Mouse (Mus musculus) splenic B cell, adult 2 months (primary cell): ENCODE measurements around the gene Gabrr2.

ENCODE experiments used
- DNase-seq: peaks from one replicate; pipeline ENCODE4 v3.0.0-alpha.2; 2011; ENCODE audit warnings: low read depth, low spot score
- H3K27me3 ChIP-seq: 2 replicates; pipeline ENCODE4 v1.6.1; 2012; ENCODE audit warnings: mild to moderate bottlenecking, low read length, moderate library complexity, mixed read lengths; ENCODE audit not compliant: control insufficient read depth, poor library complexity, insufficient read depth, severe bottlenecking
- H3K36me3 ChIP-seq: 2 replicates; pipeline ENCODE4 v1.6.1; 2012; ENCODE audit warnings: mild to moderate bottlenecking, low read length, moderate library complexity, mixed read lengths; ENCODE audit not compliant: control insufficient read depth, poor library complexity, insufficient read depth, severe bottlenecking

Gabrr2 gene

GRCm38 (mm10) chr4:33062981-33063380, at the start of gene Gabrr2:
TSS of gene Gabrr2 (plus strand) at chr4:33062999.
- no peaks in the 10 kb centered on the region for H3K27me3 ChIP-seq
- H3K36me3 ChIP-seq: no peaks in the 10 kb centered on the region
- DNase-seq: no peak

GRCm38 (mm10) chr4:33018361-33018999, 44.3 kb upstream of the Gabrr2 start:
- DNase-seq: peak; percentile 93
- Histone ChIP-seq H3K36me3 (no peaks in the 10 kb centered on the region), H3K27me3 (no peaks in the 10 kb centered on the region)

- Histone ChIP-seq H3K36me3 (no peaks in the 10 kb centered on the region), H3K27me3 (no peaks in the 10 kb centered on the region)
- DNase-seq: peak; percentile 16
Measured at GRCm38 (mm10) chr4:33024420-33024819, 38.4 kb upstream of the Gabrr2 start.

- no peak for DNase-seq
- Histone ChIP-seq H3K36me3 (no peaks in the 10 kb centered on the region), H3K27me3 (no peaks in the 10 kb centered on the region)
Measured at GRCm38 (mm10) chr4:33029104-33029503, 33.7 kb upstream of the Gabrr2 start.

- no peak for DNase-seq
- Histone ChIP-seq H3K36me3 (no peaks in the 10 kb centered on the region), H3K27me3 (no peaks in the 10 kb centered on the region)
Measured at GRCm38 (mm10) chr4:33030264-33031194, 32.3 kb upstream of the Gabrr2 start.

- no peaks in the 10 kb centered on the region for H3K27me3 ChIP-seq
- peak; percentile 88 for DNase-seq
- no peaks in the 10 kb centered on the region for H3K36me3 ChIP-seq
Measured at GRCm38 (mm10) chr4:33031195-33031960, 31.4 kb upstream of the Gabrr2 start, which contains the start of gene Ube2j1. TSS of gene Ube2j1 (plus strand) at chr4:33031416.

GRCm38 (mm10) chr4:33032045-33032444, 30.8 kb upstream of the Gabrr2 start:
- Histone ChIP-seq H3K27me3 (no peaks in the 10 kb centered on the region), H3K36me3 (no peaks in the 10 kb centered on the region)
- peak; percentile 30 for DNase-seq

GRCm38 (mm10) chr4:33033515-33033914, 29.3 kb upstream of the Gabrr2 start:
- DNase-seq: no peak
- 0 out of 2 replicates have a peak, but pooled peaks cover 1% of the 10 kb centered on the region for H3K36me3 ChIP-seq
- no peaks in the 10 kb centered on the region for H3K27me3 ChIP-seq

- Histone ChIP-seq H3K36me3 (peaks cover 18% of the 10 kb centered on the region), H3K27me3 (no peaks in the 10 kb centered on the region)
- DNase-seq: no peak
Measured at GRCm38 (mm10) chr4:33039826-33040225, 23.0 kb upstream of the Gabrr2 start.

GRCm38 (mm10) chr4:33049601-33050000, 13.2 kb upstream of the Gabrr2 start:
- DNase-seq: no peak
- peaks cover 14% of the 10 kb centered on the region; the same call in 1 of the 2 replicates for H3K36me3 ChIP-seq
- no peaks in the 10 kb centered on the region for H3K27me3 ChIP-seq

GRCm38 (mm10) chr4:33052055-33052454, 10.7 kb upstream of the Gabrr2 start:
- no peaks in the 10 kb centered on the region for H3K27me3 ChIP-seq

GRCm38 (mm10) chr4:33052650-33053049, 10.1 kb upstream of the Gabrr2 start:
- peak; percentile 11 for DNase-seq
- Histone ChIP-seq H3K36me3 (peaks cover 10% of the 10 kb centered on the region; the same call in 1 of the 2 replicates), H3K27me3 (no peaks in the 10 kb centered on the region)

More at GRCm38 (mm10) chr4:33052055-33052454, 10.7 kb upstream of the Gabrr2 start:
- no peak for DNase-seq
- H3K36me3 ChIP-seq: peaks cover 10% of the 10 kb centered on the region; the same call in 1 of the 2 replicates

GRCm38 (mm10) chr4:33054426-33054825, 8.4 kb upstream of the Gabrr2 start:
- Histone ChIP-seq H3K27me3 (no peaks in the 10 kb centered on the region), H3K36me3 (peaks cover 7% of the 10 kb centered on the region; the same call in 1 of the 2 replicates)
- no peak for DNase-seq

GRCm38 (mm10) chr4:33056317-33056716, 6.5 kb upstream of the Gabrr2 start:
- DNase-seq: no peak
- H3K36me3 ChIP-seq: 0 out of 2 replicates have a peak, but pooled peaks cover 2% of the 10 kb centered on the region

More at GRCm38 (mm10) chr4:33056317-33056716, 6.5 kb upstream of the Gabrr2 start:
- H3K27me3 ChIP-seq: no peaks in the 10 kb centered on the region
